ENCODE assay signal across 6 mouse cellular contexts in genomic region chr11:87435107-87435506, GRCm38 (mm10). TPM values are rescaled to one million over a fixed set of nuclear protein-coding genes. Genes with fewer than 3 reads are reported as not detected.
A peak's percentile ranks its signal among the peaks of the same experiment; 100 is the strongest.
DNase-seq lines count a peak whose midpoint lies in the region; ATAC-seq and TF ChIP-seq lines count a peak whose summit lies in the region.
"Not testable (repeated sequence)": the region's sequence is repeated elsewhere in the genome, so short reads cannot be mapped to it uniquely, and the experiment has no call there.
"Had no signal": no experiment of that assay in that cellular context is flagged by ENCODE, and none has a peak within 500 bp of the region (broad histone marks: within the 10 kb centered on the region; RNA-seq: fewer than 3 reads in every experiment).

No protein-coding gene starts in this region.

- not testable (repeated sequence) for H3K4me2 ChIP-seq in CH12.LX (ENCODE audit: insufficient read depth, low read depth, poor library complexity, severe bottlenecking); midbrain, embryonic 11.5 days

- not testable (repeated sequence) for H3K4me3 ChIP-seq in CH12.LX (replicated peaks in 1 of 3; ENCODE audit: low read depth in 2 of 3, low read length in 2 of 3, poor library complexity in 1 of 3); MEL (ENCODE audit: control insufficient read depth in 1 of 2, insufficient read depth in 1 of 2, low read depth in 2 of 2, low read length in 2 of 2); midbrain, embryonic 11.5 days (ENCODE audit: low read depth, low read length)

- not testable (repeated sequence) for TF ChIP-seq POLR2A in CH12.LX (IDR thresholded peaks at IDR 0.05; ENCODE audit: low read depth, low read length); MEL (IDR thresholded peaks at IDR 0.05; ENCODE audit: control insufficient read depth in 1 of 2, insufficient read depth in 1 of 2, low read depth in 1 of 2, low read length in 2 of 2, poor library complexity in 1 of 2)

- not testable (repeated sequence) for H3K27me3 ChIP-seq in CH12.LX (replicated peaks); MEL (ENCODE audit: control insufficient read depth in 1 of 2, insufficient read depth in 2 of 2, low read length in 2 of 2); midbrain, embryonic 11.5 days (ENCODE audit: control insufficient read depth, insufficient read depth, low read length)

- dilution Hi-C loops in CH12.LX (cut with MboI; ENCODE audit: extremely low pct_ligation_motif_present, extremely low pct_unique_long_range_greater_than_20kb, low sequenced_read_pairs), result not testable (repeated sequence)

- not testable (repeated sequence) for TF ChIP-seq RAD21 in CH12.LX (IDR thresholded peaks at IDR 0.05; ENCODE audit: low read depth, low read length); MEL (IDR thresholded peaks at IDR 0.05; ENCODE audit: low read depth, low read length)

- not testable (repeated sequence) for H3K36me3 ChIP-seq in CH12.LX (replicated peaks in 1 of 2; ENCODE audit: control insufficient read depth in 1 of 2, insufficient read depth in 1 of 2, low read length in 1 of 2); midbrain, embryonic 11.5 days (ENCODE audit: control insufficient read depth, insufficient read depth, low read length)
- H3K36me3 ChIP-seq in MEL (ENCODE audit: control insufficient read depth in 1 of 2, insufficient read depth in 2 of 2, low read length in 2 of 2), result peaks cover 0 to 23% of the 10 kb centered on the region in 2 experiments; a peak in 2 of 4 replicates

- not testable (repeated sequence) for H3K79me2 ChIP-seq in CH12.LX (replicated peaks; ENCODE audit: control insufficient read depth, extremely low read depth, insufficient read depth, poor library complexity, severe bottlenecking); MEL (ENCODE audit: control insufficient read depth, insufficient read depth, low read length, poor library complexity)

- TF ChIP-seq EP300 in CH12.LX (IDR thresholded peaks at IDR 0.05; ENCODE audit: low read length); MEL (IDR thresholded peaks at IDR 0.05; ENCODE audit: low read depth in 1 of 2, low read length in 2 of 2): not testable (repeated sequence)

- not testable (repeated sequence) for H3K27ac ChIP-seq in CH12.LX (ENCODE audit: insufficient read depth, low read depth); MEL (ENCODE audit: control insufficient read depth, low read depth, low read length); midbrain, embryonic 11.5 days (ENCODE audit: low read depth, low read length)

- not testable (repeated sequence) for TF ChIP-seq CTCF in CH12.LX (conservative IDR thresholded peaks at IDR 0.05 in 1 of 2, IDR thresholded peaks at IDR 0.05 in 1 of 2; ENCODE audit: low read depth in 2 of 2, low read length in 2 of 2); MEL (IDR thresholded peaks at IDR 0.05 in 2 of 3, conservative IDR thresholded peaks at IDR 0.05 in 1 of 3; ENCODE audit: control insufficient read depth in 1 of 3, insufficient read depth in 1 of 3, low read depth in 2 of 3, low read length in 3 of 3, poor library complexity in 1 of 3, severe bottlenecking in 1 of 3)

- not testable (repeated sequence) for ATAC-seq in midbrain, embryonic 11.5 days (ENCODE audit: low FRiP score)

- 92% methylated on average over 2 of the region's 2 CpGs for WGBS in midbrain, embryonic 11.5 days

- H3K9me3 ChIP-seq in CH12.LX (replicated peaks; ENCODE audit: low read length); MEL (replicated peaks; ENCODE audit: insufficient read depth, low read length); midbrain, embryonic 11.5 days (ENCODE audit: control insufficient read depth, low read length): not testable (repeated sequence)

- not testable (repeated sequence) for H3K9ac ChIP-seq in CH12.LX (ENCODE audit: insufficient read depth, low read depth); MEL (ENCODE audit: control insufficient read depth, low read depth, low read length, poor library complexity, severe bottlenecking); midbrain, embryonic 11.5 days (ENCODE audit: low read length)

- H3K4me1 ChIP-seq in CH12.LX (ENCODE audit: control insufficient read depth in 1 of 2, insufficient read depth in 2 of 2) (peaks cover 9 to 45% of the 10 kb centered on the region in 2 experiments), MEL (ENCODE audit: control insufficient read depth in 1 of 2, insufficient read depth in 2 of 2, low read length in 2 of 2) (peaks cover 11 to 21% of the 10 kb centered on the region in 2 experiments)
- H3K4me1 ChIP-seq in midbrain, embryonic 11.5 days (ENCODE audit: control insufficient read depth, insufficient read depth, low read length), result not testable (repeated sequence)

- in situ Hi-C loops in CH12.LX (cut with MboI; ENCODE audit: low pct_ligation_motif_present, low pct_unique_long_range_greater_than_20kb, low sequenced_read_pairs), result not testable (repeated sequence)

- not testable (repeated sequence) for DNase-seq in CH12.LX (ENCODE audit: extremely low read depth); MEL (ENCODE audit: low read depth, low spot score)
- DNase-seq in heart, adult 11 months, result peak; percentile 77
- DNase-seq in midbrain, embryonic 11.5 days (ENCODE audit: low spot score, missing footprints), result peak; percentile 79

TF ChIP-seq in CH12.LX, 34 proteins besides CTCF, POLR2A, EP300 and RAD21:
- 0 out of 2 replicates have a peak, but pooled peaks have one; percentile 8 for TF ChIP-seq TBP (conservative IDR thresholded peaks at IDR 0.05; ENCODE audit: low read depth, low read length)

TF ChIP-seq in MEL, 35 proteins besides CTCF, POLR2A, EP300 and RAD21:
- peak; percentile 85 for TF ChIP-seq TBP (IDR thresholded peaks at IDR 0.05; ENCODE audit: low read depth, low read length)

RNA-seq across cellular contexts. Expression of gene Tex14, which starts 30.2 kb away (rescaled TPM):
- total RNA-seq in CH12.LX (2012; rRNA removed), result 1.4 and 1.5 TPM in 2 replicates
- 1.4 and 2.1 TPM in 2 replicates for total RNA-seq in CH12.LX (2014; rRNA removed)
- polyA plus RNA-seq in CH12.LX (2012; ENCODE audit: insufficient read length, low read depth), result 1.3 and 1.6 TPM in 2 replicates
- 0.23 and 0.42 TPM in 2 replicates for total RNA-seq in MEL (2012; rRNA removed)
- under 1 TPM in 1 of 2 experiments, not detected in 1; 0.42 TPM for polyA plus RNA-seq in MEL (2012; ENCODE audit: insufficient read depth in 1 of 2, insufficient read length in 2 of 2, low read depth in 1 of 2, low replicate concordance in 2 of 2, missing spikeins in 1 of 2)
- 0.21 and 0.30 TPM in 2 replicates for polyA plus RNA-seq in midbrain, embryonic 11.5 days (2014; fragmentation: Nextera tagmentation; extraction: Ambion mirVana)
- polyA plus RNA-seq: C2C12, G1E had no signal

RNA-seq across cellular contexts. Expression of gene Rad51c, which starts 30.4 kb away (rescaled TPM):
- total RNA-seq in CH12.LX (2012; rRNA removed) (5.3 and 6.8 TPM in 2 replicates), CH12.LX (2014; rRNA removed) (5.6 and 6.3 TPM in 2 replicates), MEL (2012; rRNA removed) (1.5 and 2.5 TPM in 2 replicates)
- polyA plus RNA-seq in CH12.LX (2012; ENCODE audit: insufficient read length, low read depth) (4.8 and 6.1 TPM in 2 replicates), MEL (2012; ENCODE audit: insufficient read depth in 1 of 2, insufficient read length in 2 of 2, low read depth in 1 of 2, low replicate concordance in 2 of 2, missing spikeins in 1 of 2) (1 to 10 TPM in 1 of 2 experiments, not detected in 1; 1.9 TPM)
- 13.6 and 15.7 TPM in 2 replicates for polyA plus RNA-seq in midbrain, embryonic 11.5 days (2014; fragmentation: Nextera tagmentation; extraction: Ambion mirVana)
